ENCODE assay signal across 21 mouse cellular contexts in the genomic region with DNA sequence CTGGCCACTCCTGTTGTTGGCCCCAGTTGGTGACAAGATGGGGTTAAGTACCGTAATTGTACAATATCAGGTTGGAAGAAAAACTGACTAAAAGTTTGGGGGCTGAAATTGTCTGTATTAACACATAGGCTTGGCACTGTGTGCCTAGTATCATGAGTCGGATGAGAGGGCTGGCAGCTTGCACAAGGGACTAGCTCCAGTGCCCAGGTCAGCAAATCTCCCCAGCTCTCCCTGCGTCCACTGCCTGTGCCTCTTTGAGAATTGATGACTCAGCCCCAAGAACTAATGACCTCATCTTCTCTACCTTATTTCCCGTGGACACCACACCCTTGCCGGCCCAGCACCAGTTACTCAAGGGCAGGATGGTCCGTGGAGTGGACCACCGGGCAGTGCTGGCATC. TPM values are rescaled to one million over a fixed set of nuclear protein-coding genes. Genes with fewer than 3 reads are reported as not detected.
DNase-seq lines count a peak whose midpoint lies in the region; ATAC-seq and TF ChIP-seq lines count a peak whose summit lies in the region.
"Had no signal": no experiment of that assay in that cellular context is flagged by ENCODE, and none has a peak within 500 bp of the region (broad histone marks: within the 10 kb centered on the region; RNA-seq: fewer than 3 reads in every experiment).

No protein-coding gene starts in this region.

- no peak overlapping the region for H3K27ac ChIP-seq in intestine, postnatal 0 days (ENCODE audit: low read depth, low read length)
- H3K27ac ChIP-seq in intestine, embryonic 15.5 days, result no peak overlapping the region
- peak overlapping the region; percentile 93; the same call in 1 of the 2 replicates for H3K27ac ChIP-seq in forebrain, embryonic 11.5 days (ENCODE audit: low read depth, low read length)
- H3K27ac ChIP-seq in hindbrain, embryonic 16.5 days (ENCODE audit: low read depth, low read length), result no peak overlapping the region
- peak overlapping the region; percentile 87 for H3K27ac ChIP-seq in olfactory bulb, adult 2 months (ENCODE audit: insufficient read depth, low read depth, low read length)
- H3K27ac ChIP-seq: gastrocnemius, adult 2 months; limb, embryonic 13.5 days; liver, embryonic 15.5 days had no signal

- TF ChIP-seq POLR2A in olfactory bulb, adult 2 months (IDR thresholded peaks at IDR 0.05; ENCODE audit: insufficient read depth, low read depth, low read length), result no peak

- intact Hi-C loops in left cerebral cortex, postnatal 10 days (cut with DNase I), result no loop called here

- H3K4me3 ChIP-seq in intestine, postnatal 0 days (ENCODE audit: low read depth, low read length), result no peak overlapping the region
- no peak overlapping the region for H3K4me3 ChIP-seq in intestine, embryonic 15.5 days (replicated peaks)
- H3K4me3 ChIP-seq in forebrain, embryonic 11.5 days (ENCODE audit: low read depth, low read length), result no peak overlapping the region
- no peak overlapping the region for H3K4me3 ChIP-seq in hindbrain, embryonic 16.5 days (ENCODE audit: low read length)
- no peak overlapping the region for H3K4me3 ChIP-seq in olfactory bulb, adult 2 months (ENCODE audit: insufficient read depth, low read depth, low read length)
- H3K4me3 ChIP-seq: embryonic facial prominence, embryonic 12.5 days; gastrocnemius, adult 2 months; limb, embryonic 13.5 days; liver, embryonic 15.5 days; megakaryocyte, embryonic 14.5 days had no signal

- ATAC-seq in intestine, postnatal 0 days, result 0 out of 2 replicates have a peak, but pooled peaks have one; percentile 10
- ATAC-seq in intestine, embryonic 15.5 days, result no peak
- no peak for ATAC-seq in forebrain, embryonic 11.5 days (replicated peaks; ENCODE audit: low FRiP score)
- no peak for ATAC-seq in hindbrain, embryonic 16.5 days

- H3K27me3 ChIP-seq in intestine, postnatal 0 days (replicated peaks; ENCODE audit: control insufficient read depth, insufficient read depth, low read length), result no peaks in the 10 kb centered on the region
- H3K27me3 ChIP-seq in intestine, embryonic 15.5 days (replicated peaks), result 0 out of 2 replicates have a peak, but pooled peaks cover 5% of the 10 kb centered on the region
- peaks cover 12% of the 10 kb centered on the region; the same call in 1 of the 2 replicates for H3K27me3 ChIP-seq in forebrain, embryonic 11.5 days (ENCODE audit: control insufficient read depth, insufficient read depth, low read length)
- H3K27me3 ChIP-seq in hindbrain, embryonic 16.5 days (replicated peaks; ENCODE audit: control insufficient read depth, insufficient read depth, low read length), result no peaks in the 10 kb centered on the region

- H3K4me1 ChIP-seq in intestine, postnatal 0 days (replicated peaks; ENCODE audit: control insufficient read depth, insufficient read depth, low read length), result no peaks in the 10 kb centered on the region
- peaks cover 9% of the 10 kb centered on the region for H3K4me1 ChIP-seq in intestine, embryonic 15.5 days (replicated peaks)
- H3K4me1 ChIP-seq in forebrain, embryonic 11.5 days (replicated peaks; ENCODE audit: control insufficient read depth, insufficient read depth, low read length), result peaks cover 56% of the 10 kb centered on the region
- peaks cover 30% of the 10 kb centered on the region for H3K4me1 ChIP-seq in hindbrain, embryonic 16.5 days (ENCODE audit: control insufficient read depth, insufficient read depth, low read depth, low read length)
- H3K4me1 ChIP-seq in olfactory bulb, adult 2 months (ENCODE audit: control insufficient read depth, insufficient read depth, low read length), result peaks cover 43% of the 10 kb centered on the region
- H3K4me1 ChIP-seq: liver, embryonic 15.5 days had no signal

- TF ChIP-seq CTCF in intestine, postnatal 0 days (IDR thresholded peaks at IDR 0.05; ENCODE audit: low read depth), result no peak
- no peak for TF ChIP-seq CTCF in olfactory bulb, adult 2 months (IDR thresholded peaks at IDR 0.05; ENCODE audit: insufficient read depth, low read depth, low read length)

- no peak for DNase-seq in forebrain, embryonic 11.5 days (ENCODE audit: low spot score)
- DNase-seq in left cerebral cortex, postnatal 10 days (ENCODE audit: extremely low spot score in 1 of 2, low spot score in 2 of 2), result no peak
- no peak for DNase-seq in cerebellum, adult 9-10 months
- no peak for DNase-seq in frontal cortex, postnatal 25 days (ENCODE audit: low spot score in 2 of 2)
- DNase-seq: B cell, adult 2 months; cerebellum, postnatal 25 days; gastrocnemius, adult 2 months; heart, adult 18-20 months; kidney, adult 18-20 months; kidney, postnatal 10 days; lung, postnatal 10 days; thymus, adult 2 months had no signal

- H3K36me3 ChIP-seq in intestine, postnatal 0 days (ENCODE audit: control insufficient read depth, insufficient read depth), result no peaks in the 10 kb centered on the region
- no peaks in the 10 kb centered on the region for H3K36me3 ChIP-seq in intestine, embryonic 15.5 days
- no peaks in the 10 kb centered on the region for H3K36me3 ChIP-seq in forebrain, embryonic 11.5 days (ENCODE audit: control insufficient read depth, insufficient read depth, low read length)
- H3K36me3 ChIP-seq in hindbrain, embryonic 16.5 days (ENCODE audit: control insufficient read depth, insufficient read depth, low read length), result no peaks in the 10 kb centered on the region
- H3K36me3 ChIP-seq: embryonic facial prominence, embryonic 12.5 days; limb, embryonic 13.5 days; liver, embryonic 15.5 days had no signal

- no peaks in the 10 kb centered on the region for H3K9me3 ChIP-seq in intestine, postnatal 0 days (ENCODE audit: control insufficient read depth)
- no peaks in the 10 kb centered on the region for H3K9me3 ChIP-seq in intestine, embryonic 15.5 days
- H3K9me3 ChIP-seq in forebrain, embryonic 11.5 days (ENCODE audit: control insufficient read depth, low read length), result no peaks in the 10 kb centered on the region
- H3K9me3 ChIP-seq in hindbrain, embryonic 16.5 days (ENCODE audit: control insufficient read depth, low read length), result no peaks in the 10 kb centered on the region
- H3K9me3 ChIP-seq: embryonic facial prominence, embryonic 12.5 days; limb, embryonic 13.5 days; liver, embryonic 15.5 days; megakaryocyte, embryonic 14.5 days had no signal

- H3K9ac ChIP-seq in intestine, postnatal 0 days (ENCODE audit: low read depth, low read length), result no peak overlapping the region
- no peak overlapping the region for H3K9ac ChIP-seq in intestine, embryonic 15.5 days
- H3K9ac ChIP-seq in forebrain, embryonic 11.5 days (ENCODE audit: low read length), result peak overlapping the region; percentile 53; the same call in 1 of the 2 replicates
- H3K9ac ChIP-seq in hindbrain, embryonic 16.5 days (ENCODE audit: low read depth, low read length), result 0 out of 2 replicates have a peak overlapping the region, but pooled peaks have one; percentile 32
- H3K9ac ChIP-seq: embryonic facial prominence, embryonic 12.5 days; limb, embryonic 13.5 days; liver, embryonic 15.5 days had no signal

- no peak overlapping the region for H3K4me2 ChIP-seq in intestine, postnatal 0 days (replicated peaks; ENCODE audit: low read depth)
- no peak overlapping the region for H3K4me2 ChIP-seq in intestine, embryonic 15.5 days (replicated peaks)
- no peak overlapping the region for H3K4me2 ChIP-seq in forebrain, embryonic 11.5 days (ENCODE audit: low read depth, low read length, severe bottlenecking)
- H3K4me2 ChIP-seq in hindbrain, embryonic 16.5 days (ENCODE audit: low read length), result no peak overlapping the region
- H3K4me2 ChIP-seq: embryonic facial prominence, embryonic 12.5 days; limb, embryonic 13.5 days; liver, embryonic 15.5 days had no signal

- WGBS in intestine, postnatal 0 days, result 66% methylated on average over 7 of the region's 7 CpGs
- WGBS in intestine, embryonic 15.5 days, result 63% methylated on average over 7 of the region's 7 CpGs
- WGBS in forebrain, embryonic 11.5 days, result 78% methylated on average over 7 of the region's 7 CpGs
- WGBS in hindbrain, embryonic 16.5 days, result 72% methylated on average over 7 of the region's 7 CpGs
- WGBS in olfactory bulb, adult 2 months, result 66% methylated on average over 7 of the region's 7 CpGs

RNA-seq across cellular contexts. Expression of gene Stra6, which starts 13.7 kb away (rescaled TPM):
- polyA plus RNA-seq in intestine, postnatal 0 days (2015; fragmentation: Nextera tagmentation; extraction: Ambion mirVana), result 0.48 and 0.71 TPM in 2 replicates
- 4.5 and 4.6 TPM in 2 replicates for polyA plus RNA-seq in intestine, embryonic 15.5 days (2015; fragmentation: Nextera tagmentation; extraction: Ambion mirVana)
- 18.0 and 21.8 TPM in 2 replicates for polyA plus RNA-seq in forebrain, embryonic 11.5 days (2014; fragmentation: Nextera tagmentation; extraction: Ambion mirVana)
- 11.6 and 16.4 TPM in 2 replicates for polyA plus RNA-seq in hindbrain, embryonic 16.5 days (2015; fragmentation: Nextera tagmentation; extraction: Ambion mirVana)
- polyA plus RNA-seq in olfactory bulb, adult 2 months (2012; ENCODE audit: insufficient read depth, insufficient read length, low replicate concordance, missing spikeins), result not detected in 2 replicates
- total RNA-seq in left cerebral cortex, postnatal 10 days (2021), result 10 to 100 TPM in 1 of 2 experiments, 1 to 10 TPM in 1; 10.0 to 10.9 TPM
- total RNA-seq: hematopoietic stem cell, adult 5-6 weeks had no signal

RNA-seq across cellular contexts. Expression of gene Cyp11a1, which starts 43.6 kb away (rescaled TPM):
- polyA plus RNA-seq in intestine, postnatal 0 days (2015; fragmentation: Nextera tagmentation; extraction: Ambion mirVana), result 4.4 and 7.8 TPM in 2 replicates
- 9.3 and 22.1 TPM in 2 replicates for polyA plus RNA-seq in intestine, embryonic 15.5 days (2015; fragmentation: Nextera tagmentation; extraction: Ambion mirVana)
- polyA plus RNA-seq in forebrain, embryonic 11.5 days (2014; fragmentation: Nextera tagmentation; extraction: Ambion mirVana), result not detected in 2 replicates
- 1.7 and 2.4 TPM in 2 replicates for polyA plus RNA-seq in hindbrain, embryonic 16.5 days (2015; fragmentation: Nextera tagmentation; extraction: Ambion mirVana)
- not detected in 2 replicates for polyA plus RNA-seq in olfactory bulb, adult 2 months (2012; ENCODE audit: insufficient read depth, insufficient read length, low replicate concordance, missing spikeins)
- 1 to 10 TPM; 2.4 to 3.4 TPM for total RNA-seq in left cerebral cortex, postnatal 10 days (2021)
- total RNA-seq: heart, adult 18-20 months had no signal

Comparison
In these comparisons a context has a peak if more than half of its experiments do, and no peak if none do; other contexts are left out.
1. H3K27ac ChIP-seq: peak in forebrain, embryonic 11.5 days (single experiment) and olfactory bulb, adult 2 months (single experiment); none in intestine, postnatal 0 days (single experiment), intestine, embryonic 15.5 days (single experiment) and hindbrain, embryonic 16.5 days (single experiment).
2. H3K9ac ChIP-seq: peak in forebrain, embryonic 11.5 days (single experiment) and hindbrain, embryonic 16.5 days (single experiment); none in intestine, postnatal 0 days (single experiment) and intestine, embryonic 15.5 days (single experiment).